Mouse (Mus musculus) MEL-GATA-1-ER (cell line): ENCODE data around the gene Wasf3.
"Not testable (repeated sequence)": the region's sequence is repeated elsewhere in the genome, so short reads cannot be mapped to it uniquely, and the experiment has no call there.

Source experiments
- DNase-seq: peaks from one replicate; pipeline ENCODE4 v3.0.0-alpha.2; 2012; ENCODE audit warnings: low read depth; ENCODE audit errors: extremely low read depth

The Wasf3 gene

DNA sequence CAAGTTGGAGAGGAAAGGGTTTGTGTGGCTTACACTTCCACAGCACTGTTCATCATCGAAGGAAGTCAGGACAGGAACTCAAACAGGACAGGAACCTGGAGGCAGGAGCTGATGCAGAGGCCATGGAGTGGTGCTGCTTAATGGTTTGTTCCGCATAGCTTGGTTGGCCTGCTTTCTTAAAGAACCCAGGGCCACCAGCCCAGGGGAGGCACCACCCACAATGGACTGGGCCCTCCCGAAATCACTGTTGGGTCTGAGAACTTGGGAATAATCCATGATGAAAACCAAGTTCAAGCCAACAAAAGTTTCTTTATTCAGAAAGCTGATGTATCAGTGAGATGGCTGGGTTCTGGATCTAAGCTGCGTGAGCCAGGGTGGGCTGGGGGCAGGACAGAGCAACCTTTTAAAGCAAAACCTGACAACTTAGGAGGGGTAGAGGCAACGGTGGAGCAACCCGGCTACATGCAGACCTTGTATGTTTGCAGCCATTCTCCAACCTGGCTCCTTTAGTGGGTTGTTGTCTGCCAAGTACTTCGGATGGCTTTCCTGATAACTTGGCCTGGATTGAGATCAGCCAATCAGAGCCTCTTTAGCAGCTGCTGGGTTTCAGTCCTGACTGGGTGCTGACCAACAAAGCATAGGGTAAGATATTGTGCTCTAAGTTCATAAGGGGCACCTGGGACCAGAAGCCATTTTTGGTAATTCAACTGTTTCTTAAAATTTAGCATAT, 13.8 kb downstream of the Wasf3 start:
- no peak for DNase-seq

DNA sequence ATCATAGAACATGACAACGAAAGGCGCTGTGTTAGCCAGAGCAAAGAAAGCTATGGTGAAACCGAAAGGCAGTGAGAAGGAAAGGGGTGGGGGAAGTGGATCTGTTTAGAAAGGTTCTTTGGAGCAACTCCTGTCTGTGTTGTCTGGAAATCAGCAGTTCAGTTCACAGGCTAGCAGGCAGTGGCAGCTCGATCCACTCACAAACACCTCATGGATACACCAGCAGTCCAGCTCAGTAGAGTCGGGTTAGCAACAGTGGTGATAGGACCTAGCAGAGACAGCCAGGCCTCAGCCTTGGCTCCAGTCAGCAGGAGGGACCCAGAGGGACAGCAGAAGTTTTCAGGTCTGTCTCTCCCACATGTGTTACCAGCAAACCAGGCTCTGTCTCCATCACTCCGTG, 16.2 kb downstream of the Wasf3 start:
- DNase-seq: not testable (repeated sequence)

DNA sequence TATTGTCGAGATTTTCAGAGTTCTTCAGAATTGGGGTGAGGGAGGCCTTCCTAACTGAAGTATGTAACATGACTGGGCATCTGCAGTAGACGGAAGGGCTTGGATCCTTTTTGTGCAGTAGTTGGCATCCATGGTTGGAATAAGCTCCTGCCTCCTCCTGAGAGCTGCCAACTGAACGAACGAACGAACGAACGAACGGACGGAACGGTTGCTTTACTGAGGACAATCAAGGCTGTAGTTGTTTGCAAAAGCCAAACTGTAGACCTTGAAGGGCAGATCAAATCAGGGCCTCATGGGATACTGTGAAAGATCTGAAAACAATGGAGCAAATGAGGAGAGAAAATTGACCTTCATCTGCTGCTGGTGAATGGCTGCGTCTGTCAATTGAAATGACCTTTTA, 17.5 kb downstream of the Wasf3 start:
- DNase-seq: no peak

DNA sequence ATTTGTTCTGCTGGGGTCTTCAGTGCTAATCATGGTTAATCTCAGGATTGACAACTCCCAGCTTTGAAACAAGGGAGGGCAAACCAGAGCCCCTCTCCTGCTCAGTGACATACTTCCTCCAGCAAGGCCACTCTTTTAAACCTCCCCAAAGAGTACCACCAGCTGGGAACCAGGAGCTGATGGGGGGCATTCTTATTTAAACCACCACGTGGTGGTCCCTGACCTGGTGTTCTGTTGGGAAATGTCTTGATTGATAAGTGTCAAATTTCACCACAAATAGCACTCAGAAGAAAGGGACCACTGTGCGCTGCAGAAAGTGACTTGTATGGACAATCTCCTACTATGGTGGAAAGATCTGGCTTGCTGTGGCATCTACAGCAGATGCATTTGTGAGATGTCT, 19.1 kb downstream of the Wasf3 start:
- DNase-seq: no peak

DNA sequence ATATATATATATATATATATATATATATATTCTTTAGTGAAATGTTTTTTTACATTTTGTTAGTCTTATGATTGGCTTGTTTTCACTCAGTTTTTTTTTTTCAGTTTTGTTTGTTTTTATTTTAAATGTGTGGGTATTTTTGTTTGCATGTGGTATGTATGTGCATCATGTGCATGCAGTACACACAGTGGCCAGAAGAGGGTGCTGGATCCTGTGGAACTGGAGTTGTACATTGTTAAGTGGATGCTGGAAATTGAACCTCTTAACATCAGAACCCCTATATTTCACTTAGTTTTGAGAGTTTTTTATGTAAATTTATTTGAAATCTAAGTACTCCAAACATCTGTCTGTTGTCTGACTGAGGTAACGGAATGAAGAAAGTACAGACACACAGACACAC, 21.3 kb downstream of the Wasf3 start:
- DNase-seq: no peak

DNA sequence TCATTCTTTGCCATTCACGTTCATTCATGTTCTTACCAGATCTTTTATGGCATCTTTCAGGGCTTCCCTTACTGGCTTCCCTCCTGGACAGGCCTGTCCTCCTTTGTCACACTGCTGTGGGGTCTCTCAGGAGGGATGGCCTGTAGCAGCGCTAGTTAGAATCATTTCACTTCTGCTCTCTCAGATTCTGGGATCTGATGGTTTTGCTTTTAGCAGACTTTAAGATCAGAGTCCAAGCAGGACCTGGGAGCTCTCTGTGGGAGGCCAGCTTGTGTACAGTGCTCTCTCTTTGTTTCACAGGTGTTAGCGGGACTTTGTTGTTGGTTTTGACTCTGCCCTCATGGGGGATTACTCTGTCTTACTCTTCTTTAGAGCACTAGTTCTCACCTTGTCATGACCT, 23.0 kb downstream of the Wasf3 start:
- no peak for DNase-seq

DNA sequence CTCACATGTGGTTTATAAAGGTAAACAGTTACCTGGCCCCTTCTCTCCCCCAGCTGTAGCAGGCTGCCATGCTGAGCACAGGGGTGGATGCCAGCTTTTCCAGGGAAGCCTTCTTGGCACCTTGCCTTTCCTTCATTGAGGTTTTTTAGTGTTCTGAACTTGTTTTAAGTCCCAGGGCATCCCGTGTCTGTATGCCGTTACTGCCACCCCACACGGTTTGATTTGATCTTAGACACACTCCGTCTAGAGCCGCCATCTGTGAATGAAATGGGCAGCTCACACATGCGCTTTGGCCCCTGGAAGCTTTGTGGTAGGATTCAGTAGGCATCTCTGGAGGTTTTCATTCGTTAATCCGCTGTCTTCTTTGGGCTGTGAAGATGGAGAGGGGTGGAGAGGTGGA, 23.8 kb downstream of the Wasf3 start:
- DNase-seq: no peak

DNA sequence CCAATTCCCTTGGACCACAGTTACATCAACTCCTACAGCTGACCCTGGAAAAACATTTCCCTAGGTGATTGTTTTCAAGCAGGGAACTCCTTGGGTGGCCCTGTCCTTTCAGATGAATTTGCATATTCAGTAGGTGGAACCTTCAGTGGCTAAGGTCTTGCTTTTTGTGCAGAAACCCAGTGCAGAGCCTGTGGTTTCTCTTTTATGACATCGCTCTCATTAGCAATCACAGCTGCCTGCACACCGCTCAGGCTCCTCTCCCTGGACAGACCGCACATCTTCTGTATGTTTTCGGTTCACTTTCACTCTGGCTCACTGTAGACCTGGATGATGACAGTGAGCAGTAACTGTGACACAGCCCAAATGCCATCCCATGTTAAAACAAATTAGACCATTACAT, 26.0 kb downstream of the Wasf3 start:
- DNase-seq: no peak

DNA sequence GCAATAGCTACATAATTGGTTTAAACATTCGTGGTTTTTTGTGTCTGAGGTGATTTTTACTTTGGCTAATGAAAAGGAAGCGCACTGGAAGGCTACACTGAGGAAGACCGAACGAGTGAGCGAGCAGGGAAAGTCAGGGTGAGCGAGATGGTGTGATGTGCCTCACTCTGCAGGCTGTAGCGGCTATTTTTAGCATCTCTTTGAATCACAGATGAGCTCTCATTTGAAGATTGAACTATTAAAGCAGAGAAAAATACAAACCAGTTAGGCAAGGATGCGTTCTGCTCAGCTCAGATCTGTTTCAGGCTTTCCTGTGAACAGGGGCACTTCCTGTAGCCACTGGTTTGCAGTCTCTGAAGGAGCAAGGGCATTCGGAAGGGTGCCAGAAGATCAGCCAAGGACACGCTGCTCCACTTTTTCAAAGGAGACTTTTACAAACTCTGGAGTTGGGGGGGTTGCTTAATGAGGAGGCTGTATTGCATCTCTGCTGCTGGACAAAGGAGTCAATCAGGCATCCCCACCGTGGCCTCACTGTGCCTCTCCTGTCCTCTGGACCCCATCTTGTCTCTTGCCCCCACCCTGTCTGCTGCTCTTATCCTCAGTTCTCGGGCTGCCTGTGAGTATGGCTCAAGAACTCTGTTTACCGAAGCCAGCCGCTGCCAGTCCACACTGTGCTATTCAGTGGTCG, 28.1 kb downstream of the Wasf3 start:
- no peak for DNase-seq

DNA sequence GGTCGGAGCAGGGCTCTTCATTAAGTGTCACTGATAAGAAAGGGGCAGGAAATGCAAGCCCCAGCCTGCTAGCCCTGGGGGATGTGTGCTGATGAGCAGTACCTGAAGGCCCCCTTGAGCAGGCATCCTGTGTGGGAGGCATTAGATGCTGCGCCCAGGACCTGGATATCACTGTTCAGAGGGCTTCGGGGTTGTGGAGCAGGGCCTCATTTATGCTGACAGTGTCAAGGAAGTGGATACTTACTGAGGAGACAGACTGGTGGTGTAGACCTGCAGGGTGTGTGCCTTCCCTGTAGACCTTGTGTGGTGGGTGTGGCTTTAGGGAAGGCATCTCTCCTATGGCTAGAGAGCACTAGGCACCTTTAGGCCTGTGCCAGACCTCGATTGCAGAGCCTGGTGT, 29.8 kb downstream of the Wasf3 start:
- no peak for DNase-seq

DNA sequence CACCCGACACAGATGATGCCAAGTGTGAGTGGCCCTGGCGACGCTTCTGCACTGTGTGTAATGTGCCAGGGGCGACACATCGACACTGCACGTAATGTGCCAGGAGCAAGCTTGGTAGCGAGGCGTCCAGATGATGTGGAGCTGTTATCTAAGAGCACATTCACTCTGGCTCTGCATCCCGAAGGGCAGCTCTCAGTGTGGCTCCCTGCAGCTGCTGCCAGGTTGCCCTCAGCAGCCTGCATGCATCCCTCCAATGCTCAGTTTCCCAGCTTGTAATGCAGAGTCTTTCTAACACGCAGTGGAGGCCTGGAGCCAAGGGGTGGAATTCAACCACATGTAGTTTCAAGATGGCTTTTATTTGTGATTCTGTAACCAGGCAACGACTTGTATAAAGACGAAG, 30.4 kb downstream of the Wasf3 start:
- DNase-seq: no peak

DNA sequence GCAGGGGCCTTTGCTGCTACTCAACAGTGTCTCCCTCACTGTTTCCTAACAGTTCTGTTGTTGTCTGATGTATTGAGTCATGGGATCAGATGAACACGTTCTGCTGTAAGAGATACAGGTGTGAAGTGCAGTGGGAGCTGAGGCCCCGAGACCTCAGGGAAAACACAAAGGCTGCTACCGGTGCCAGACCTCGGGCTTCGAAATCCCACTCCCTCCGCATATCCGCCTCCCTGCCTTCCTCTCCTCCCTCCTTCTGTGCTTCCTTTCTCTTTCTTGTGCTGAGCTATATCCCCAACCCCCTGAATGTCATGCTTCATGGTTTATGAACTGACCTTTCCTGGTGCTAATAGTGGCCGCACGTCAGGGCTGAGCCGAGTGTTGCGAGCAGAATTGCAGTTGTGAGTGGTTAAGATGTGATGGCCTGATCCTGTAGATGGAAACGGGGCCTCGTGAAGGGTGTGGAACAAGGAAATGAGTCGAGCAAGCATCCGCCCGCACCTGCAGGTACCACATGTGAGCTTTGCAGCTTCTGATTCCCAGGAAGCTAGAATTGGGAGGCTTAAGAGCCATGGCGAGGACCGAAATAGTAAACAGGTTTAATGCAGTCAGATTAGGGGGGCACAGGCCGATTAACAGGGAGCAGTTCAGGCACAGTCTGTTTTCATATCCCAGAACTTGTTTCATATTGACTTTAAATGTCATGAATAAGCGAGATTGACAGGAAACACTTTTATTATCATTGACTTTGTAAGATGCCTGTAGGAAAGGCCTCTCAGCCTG, 31.7 kb downstream of the Wasf3 start:
- no peak for DNase-seq

DNA sequence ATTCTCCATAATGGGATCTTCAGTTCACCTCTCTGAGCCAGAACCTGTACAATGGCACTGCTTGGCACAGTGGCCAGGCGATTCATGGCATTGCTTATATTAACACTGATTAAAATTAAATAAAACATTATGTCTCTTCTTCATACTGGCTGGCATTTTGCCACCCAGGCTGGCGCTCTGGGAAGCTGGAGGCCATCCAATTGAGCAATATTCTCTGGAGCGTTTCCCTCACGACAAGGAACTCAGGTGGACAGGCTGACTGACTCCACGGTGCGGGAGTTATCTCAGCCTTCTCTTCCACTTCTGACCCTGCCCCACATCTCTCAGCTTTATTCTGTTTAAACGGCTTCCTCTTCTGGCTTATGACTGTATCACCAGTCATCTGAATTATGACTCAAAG, 33.3 kb downstream of the Wasf3 start:
- no peak for DNase-seq

DNA sequence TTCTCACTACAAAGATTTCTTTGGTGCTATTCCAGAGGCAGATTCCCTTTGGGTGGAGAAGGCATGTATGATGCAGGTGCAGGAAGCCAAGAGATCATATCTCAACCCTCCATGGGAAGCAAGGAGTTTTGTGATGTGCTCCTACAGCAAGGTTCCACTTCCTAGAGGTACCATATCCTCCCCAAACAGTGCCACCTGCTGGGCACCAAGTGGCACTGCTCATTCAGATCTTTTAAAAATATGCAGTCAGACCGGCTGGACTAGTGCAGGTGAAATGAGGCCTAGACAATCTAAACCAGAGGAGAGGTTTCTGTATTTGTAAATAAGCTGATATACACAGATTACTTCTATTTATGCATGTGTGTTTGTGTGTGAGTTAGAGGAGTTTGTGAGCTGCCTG, 35.3 kb downstream of the Wasf3 start:
- DNase-seq: no peak

DNA sequence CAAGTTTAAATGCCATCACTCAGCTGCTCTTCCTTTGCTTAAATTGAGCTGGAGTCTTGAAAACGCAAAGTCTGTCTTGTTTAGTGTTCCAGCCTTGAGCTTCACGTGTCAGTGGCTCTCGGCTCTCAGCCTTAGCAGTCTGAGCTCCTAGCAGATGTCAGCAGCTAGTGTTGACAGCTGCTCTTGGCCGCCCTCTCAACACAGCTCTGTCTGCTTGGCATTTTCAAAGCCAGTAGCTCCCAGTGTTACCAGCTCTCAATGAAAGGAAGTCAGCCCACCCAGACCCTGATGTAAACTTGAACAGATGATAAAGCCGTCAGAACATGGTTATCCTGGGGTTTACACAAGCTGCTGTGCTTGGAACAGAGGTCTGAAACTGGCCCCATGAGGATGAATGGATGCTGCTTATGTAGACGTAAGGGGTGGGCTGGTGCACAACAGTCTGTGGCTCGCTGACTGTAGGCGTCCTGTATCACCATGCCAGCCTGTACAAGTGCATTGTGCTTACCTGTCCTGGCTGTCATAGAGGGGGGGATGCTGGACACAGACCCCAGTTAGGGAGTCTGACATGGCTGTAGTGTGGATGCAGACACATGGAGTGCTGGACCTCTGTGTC, 40.0 kb downstream of the Wasf3 start:
- no peak for DNase-seq

DNA sequence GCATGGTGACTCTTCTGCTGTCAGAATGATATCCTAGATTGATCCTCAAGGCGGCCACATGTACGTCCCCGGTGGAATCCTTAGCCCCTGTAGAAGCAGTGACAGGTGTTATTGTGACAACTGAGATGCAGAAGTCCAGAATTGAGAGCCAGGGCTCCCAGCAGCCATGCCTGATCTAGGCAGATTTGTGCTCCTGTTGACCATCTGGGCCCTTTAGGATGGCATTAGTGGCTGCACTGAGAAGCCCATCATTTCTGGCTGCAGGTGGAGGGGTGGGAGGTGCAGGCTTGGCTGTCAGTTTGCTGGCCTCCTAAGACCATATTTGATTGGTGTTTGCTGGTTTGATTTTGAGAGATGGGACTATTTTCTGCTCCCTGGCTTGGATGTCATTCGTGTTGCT, 40.9 kb downstream of the Wasf3 start:
- DNase-seq: no peak

DNA sequence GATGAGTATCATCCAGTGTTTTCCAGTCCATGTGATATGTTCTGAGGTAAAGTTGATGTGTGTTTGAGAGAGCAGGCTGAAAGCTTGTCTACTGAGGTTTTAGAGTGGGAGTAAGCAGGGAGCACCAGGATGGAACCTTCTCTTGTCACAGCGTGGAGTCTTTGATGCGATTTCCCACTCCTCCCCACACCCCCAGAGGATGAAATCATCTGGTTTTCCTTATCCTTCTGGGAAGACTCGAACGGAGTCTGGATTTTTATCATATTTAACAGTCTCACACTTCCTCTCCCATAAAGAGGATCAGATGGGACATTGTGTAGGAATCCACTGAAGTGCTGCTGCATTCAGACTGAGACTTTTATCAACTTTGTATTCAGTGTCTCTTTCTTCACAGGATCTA, 43.3 kb downstream of the Wasf3 start:
- no peak for DNase-seq

DNA sequence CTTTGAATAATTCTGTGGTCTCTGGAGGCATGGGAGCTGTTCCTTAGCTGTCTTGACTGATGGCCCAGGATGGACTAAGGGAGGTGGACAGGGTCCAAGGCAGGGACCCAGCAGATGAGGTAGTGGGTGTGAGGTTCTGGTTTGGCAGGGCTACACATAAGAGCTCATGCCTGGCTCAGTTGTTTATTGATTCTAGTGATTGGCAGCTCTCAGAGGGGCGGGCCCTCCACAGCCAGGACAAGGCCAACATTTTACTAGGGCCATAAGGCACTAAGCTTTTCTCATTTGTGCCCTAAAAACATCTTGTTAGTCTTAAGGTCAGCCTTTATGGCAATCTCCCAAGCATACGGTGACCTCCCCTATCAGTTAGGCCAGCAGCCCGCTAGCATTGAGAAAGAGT, 47.0 kb downstream of the Wasf3 start:
- DNase-seq: no peak

DNA sequence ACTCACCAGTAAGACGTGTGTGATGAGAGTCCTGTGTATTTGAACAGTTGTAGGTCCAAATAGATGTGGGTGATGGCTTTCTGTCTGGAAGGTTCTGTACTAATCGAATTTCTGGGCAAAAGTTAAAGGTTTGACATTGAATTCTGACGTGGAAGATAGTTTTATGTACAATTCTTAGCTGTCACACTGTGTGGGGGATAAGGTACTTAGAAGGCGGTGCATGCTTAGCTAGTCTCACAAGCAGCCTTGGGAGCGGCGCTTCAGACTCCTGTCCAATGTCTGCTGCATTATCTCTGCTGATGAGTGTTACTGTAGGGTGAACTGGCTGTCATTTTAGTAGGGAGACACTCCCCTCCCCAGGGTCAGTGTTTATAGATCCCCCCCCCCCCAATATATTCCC, 47.7 kb downstream of the Wasf3 start:
- no peak for DNase-seq

DNA sequence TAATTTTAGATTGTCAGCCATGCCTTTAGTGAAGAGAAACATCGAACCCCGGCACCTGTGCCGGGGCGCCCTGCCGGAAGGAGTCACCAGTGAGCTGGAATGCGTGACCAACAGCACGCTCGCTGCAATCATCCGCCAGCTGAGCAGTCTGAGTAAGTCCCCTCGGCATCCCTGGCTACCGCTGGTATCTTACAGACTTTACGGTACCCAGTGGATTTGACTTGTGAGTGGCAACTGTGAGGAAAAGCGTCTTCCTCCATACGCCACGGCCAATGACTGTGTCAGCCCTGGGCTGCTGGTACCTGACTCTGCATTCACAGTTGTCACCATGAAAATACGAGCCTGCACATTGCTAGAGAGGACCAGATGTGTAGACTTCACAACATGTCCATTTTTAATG, 50.5 kb downstream of the Wasf3 start:
- no peak for DNase-seq

DNA sequence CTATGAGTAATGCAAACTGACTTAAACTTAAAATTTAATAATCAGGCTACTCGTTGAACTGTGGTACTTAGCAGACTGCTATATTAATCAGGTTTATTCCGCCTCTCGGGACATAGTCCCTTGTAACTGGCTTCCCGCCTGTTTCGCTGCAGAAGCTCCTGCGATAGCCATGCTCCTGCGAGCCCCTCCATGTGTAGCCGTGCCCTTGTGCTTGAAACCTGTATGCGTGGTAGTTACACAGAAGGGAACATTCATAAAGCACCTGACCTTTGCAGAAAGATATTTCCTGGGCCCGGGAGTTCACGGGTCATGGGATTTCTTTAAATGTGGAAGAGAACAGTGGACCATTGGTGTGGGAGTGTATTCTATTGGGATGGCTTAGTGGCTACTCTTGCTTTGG, 52.0 kb downstream of the Wasf3 start:
- DNase-seq: no peak

DNA sequence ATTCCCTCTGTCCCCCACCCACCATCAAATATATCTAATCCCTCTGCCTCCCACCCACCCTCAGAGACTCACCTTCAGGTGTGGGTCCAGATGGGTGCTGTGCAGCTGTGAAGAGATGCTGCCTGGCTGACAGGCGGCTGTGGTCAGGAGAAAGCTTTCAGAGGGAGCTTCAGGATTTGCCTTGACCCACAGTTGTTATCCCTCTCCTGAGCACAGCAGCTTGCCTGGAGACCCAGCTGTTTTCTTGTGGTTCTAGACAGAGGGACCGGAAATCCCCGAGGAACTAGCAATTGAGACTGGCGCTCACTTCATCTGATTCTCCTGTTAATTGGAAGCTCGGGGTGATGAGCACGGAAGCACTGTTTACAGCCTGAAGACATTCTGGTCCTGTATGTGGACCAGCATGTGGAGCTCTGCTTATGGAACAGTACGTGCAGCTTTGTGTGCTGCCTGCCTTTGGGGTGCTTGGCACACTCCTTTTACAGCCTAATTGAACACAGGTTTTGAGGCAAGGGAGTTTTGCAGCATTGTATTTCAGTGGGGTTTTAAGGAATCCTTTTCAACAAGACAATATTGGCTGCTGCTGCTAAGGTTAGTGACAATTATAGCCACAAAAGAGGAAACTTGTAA, 54.5 kb downstream of the Wasf3 start:
- DNase-seq: no peak
